12 mouse cellular contexts compared by ENCODE assay signal in the genomic region with DNA sequence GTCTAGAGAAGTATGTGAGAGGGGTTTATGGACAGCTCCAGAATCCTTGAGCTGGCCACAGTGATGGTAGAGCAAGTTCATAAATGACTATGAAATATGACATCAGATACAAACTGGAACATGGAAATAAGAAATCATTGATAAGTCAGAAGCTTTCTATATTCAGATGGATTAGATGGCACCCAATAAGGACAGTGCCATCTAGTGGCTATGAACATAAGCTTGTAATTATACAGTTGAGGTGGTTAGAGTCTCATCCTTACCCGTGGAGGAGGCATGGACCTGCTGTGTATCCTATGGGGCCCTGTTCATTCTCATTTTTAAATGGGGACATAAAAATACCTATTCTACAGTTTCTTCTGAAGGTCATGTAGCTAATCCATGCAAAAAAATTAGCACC.
DNase-seq lines count a peak whose midpoint lies in the region; ATAC-seq lines count a peak whose summit lies in the region.
"Had no signal": no experiment of that assay in that cellular context is flagged by ENCODE, and none has a peak within 500 bp of the region (broad histone marks: within the 10 kb centered on the region; RNA-seq: fewer than 3 reads in every experiment).

No protein-coding gene starts in this region.

- H3K9me3 ChIP-seq in kidney, embryonic 14.5 days (ENCODE audit: control insufficient read depth, low read length) = no peaks in the 10 kb centered on the region
- H3K9me3 ChIP-seq: heart, embryonic 13.5 days; liver, embryonic 13.5 days had no signal

- no peak overlapping the region for H3K4me3 ChIP-seq in kidney, embryonic 14.5 days (ENCODE audit: low read length)
- H3K4me3 ChIP-seq: erythroblast, embryonic 14.5 days; heart, embryonic 13.5 days; liver, embryonic 13.5 days had no signal

- H3K4me2 ChIP-seq in kidney, embryonic 14.5 days (replicated peaks; ENCODE audit: low read depth, low read length) = no peak overlapping the region
- H3K4me2 ChIP-seq: heart, embryonic 13.5 days; liver, embryonic 13.5 days had no signal

- no peaks in the 10 kb centered on the region for H3K4me1 ChIP-seq in kidney, embryonic 14.5 days (ENCODE audit: control insufficient read depth, insufficient read depth, low read length)
- H3K4me1 ChIP-seq: heart, embryonic 13.5 days; liver, embryonic 13.5 days had no signal

- no peak overlapping the region for H3K9ac ChIP-seq in kidney, embryonic 14.5 days (ENCODE audit: low read depth, low read length)
- H3K9ac ChIP-seq: heart, embryonic 13.5 days; liver, embryonic 13.5 days had no signal

- no peaks in the 10 kb centered on the region for H3K27me3 ChIP-seq in kidney, embryonic 14.5 days (ENCODE audit: control insufficient read depth, insufficient read depth, low read length)
- H3K27me3 ChIP-seq: heart, embryonic 13.5 days; liver, embryonic 13.5 days had no signal

- DNase-seq in cerebellum, adult 9-10 months = peak; percentile 17
- no peak for DNase-seq in cerebellum, adult 18-20 months
- DNase-seq in kidney, postnatal 14 days = peak; percentile 6
- peak; percentile 39 for DNase-seq in CD4-positive helper T cell, adult 2 months (ENCODE audit: low read depth, low spot score)
- DNase-seq in c-Kit-positive CD71-positive TER-119-positive erythroid progenitor cells, embryonic 14.5 days (ENCODE audit: low spot score) = peak; percentile 2
- DNase-seq in testis, postnatal 14 days (ENCODE audit: low spot score) = no peak
- no peak for DNase-seq in left cerebral cortex, adult 8-10 months (ENCODE audit: low spot score in 2 of 2)
- DNase-seq: kidney, postnatal 25 days; liver, embryonic 13.5 days had no signal

- 31% methylated on average over 1 of the region's 1 CpGs for WGBS in kidney, embryonic 14.5 days

- ATAC-seq in kidney, embryonic 14.5 days (ENCODE audit: low FRiP score, low TSS enrichment) = no peak

- H3K36me3 ChIP-seq in kidney, embryonic 14.5 days (ENCODE audit: control insufficient read depth, insufficient read depth, low read length) = no peaks in the 10 kb centered on the region
- H3K36me3 ChIP-seq: heart, embryonic 13.5 days; liver, embryonic 13.5 days had no signal

- H3K27ac ChIP-seq in kidney, embryonic 14.5 days (ENCODE audit: low read depth, low read length) = no peak overlapping the region
- H3K27ac ChIP-seq: heart, embryonic 13.5 days; liver, embryonic 13.5 days had no signal

Comparison
In these comparisons a context has a peak if more than half of its experiments do, and no peak if none do; other contexts are left out.
1. DNase-seq: peak in cerebellum, adult 9-10 months (single experiment), kidney, postnatal 14 days (single experiment), CD4-positive helper T cell, adult 2 months (single experiment) and c-Kit-positive CD71-positive TER-119-positive erythroid progenitor cells, embryonic 14.5 days (single experiment); none in cerebellum, adult 18-20 months (0 of 2), testis, postnatal 14 days (single experiment) and left cerebral cortex, adult 8-10 months (0 of 2).